Mouse (Mus musculus) forebrain, embryonic 16.5 days (tissue): Measurements from ENCODE around the gene Ruvbl1. TPM values are rescaled to one million over a fixed set of nuclear protein-coding genes. Genes with fewer than 3 reads are reported as not detected.
A peak's percentile ranks its signal among the peaks of the same experiment; 100 is the strongest.

Experiments
- ATAC-seq: fragments of 200-750 bp; cut with Nextera tagmentation; 2 replicates; pipeline ENCODE4 v1.8.0; 2017; ENCODE audit warnings: mild to moderate bottlenecking, moderate library complexity
- H3K27ac ChIP-seq: fragments of 300-500 bp; sonication (generic); 2 replicates; pipeline ENCODE4 v1.5.1; 2014; ENCODE audit warnings: low read length, control low read depth
- H3K27me3 ChIP-seq: fragments of 300-500 bp; sonication (generic); replicated peaks from 2 replicates; pipeline ENCODE4 v1.6.1; 2014; ENCODE audit warnings: low read length; ENCODE audit not compliant: control insufficient read depth, insufficient read depth
- H3K36me3 ChIP-seq: fragments of 300-500 bp; sonication (generic); 2 replicates; pipeline ENCODE4 v1.6.1; 2014; ENCODE audit not compliant: control insufficient read depth, insufficient read depth
- H3K4me1 ChIP-seq: fragments of 300-500 bp; sonication (generic); replicated peaks from 2 replicates; pipeline ENCODE4 v1.6.1; 2014; ENCODE audit warnings: low read length; ENCODE audit not compliant: control insufficient read depth, insufficient read depth
- H3K4me2 ChIP-seq: fragments of 300-500 bp; sonication (generic); 2 replicates; pipeline ENCODE4 v1.6.1; 2014; ENCODE audit warnings: mild to moderate bottlenecking, low read length, control low read depth
- H3K4me3 ChIP-seq: fragments of 300-500 bp; sonication (generic); replicated peaks from 2 replicates; pipeline ENCODE4 v1.5.1; 2014; ENCODE audit warnings: mild to moderate bottlenecking, low read length, control low read depth
- H3K9ac ChIP-seq: fragments of 300-500 bp; sonication (generic); replicated peaks from 2 replicates; pipeline ENCODE4 v1.6.1; 2014; ENCODE audit warnings: low read depth, low read length, control low read depth
- H3K9me3 ChIP-seq: fragments of 300-500 bp; sonication (generic); 2 replicates; pipeline ENCODE4 v1.6.1; 2016; ENCODE audit warnings: low read length; ENCODE audit not compliant: control insufficient read depth
- WGBS: fragments of 180-500 bp; shearing (Covaris S2); extraction: QIAGEN DNeasy Blood & Tissue Kit; methylation state at CpG from one replicate; pipeline ENCODE4 v1.1.7; 2014; 5-methylcytosine and 5-hydroxymethylcytosine counted together
- polyA plus RNA-seq: library from polyadenylated mRNA; unstranded; fragments of >200 nt; fragmentation: Nextera tagmentation; extraction: Ambion mirVana; gene quantifications from 2 replicates; pipeline ENCODE4 v1.2.1, GENCODE M21; 2015

Ruvbl1 gene
- polyA plus RNA-seq, 1 experiment from 2014 or later = 133 TPM

DNA sequence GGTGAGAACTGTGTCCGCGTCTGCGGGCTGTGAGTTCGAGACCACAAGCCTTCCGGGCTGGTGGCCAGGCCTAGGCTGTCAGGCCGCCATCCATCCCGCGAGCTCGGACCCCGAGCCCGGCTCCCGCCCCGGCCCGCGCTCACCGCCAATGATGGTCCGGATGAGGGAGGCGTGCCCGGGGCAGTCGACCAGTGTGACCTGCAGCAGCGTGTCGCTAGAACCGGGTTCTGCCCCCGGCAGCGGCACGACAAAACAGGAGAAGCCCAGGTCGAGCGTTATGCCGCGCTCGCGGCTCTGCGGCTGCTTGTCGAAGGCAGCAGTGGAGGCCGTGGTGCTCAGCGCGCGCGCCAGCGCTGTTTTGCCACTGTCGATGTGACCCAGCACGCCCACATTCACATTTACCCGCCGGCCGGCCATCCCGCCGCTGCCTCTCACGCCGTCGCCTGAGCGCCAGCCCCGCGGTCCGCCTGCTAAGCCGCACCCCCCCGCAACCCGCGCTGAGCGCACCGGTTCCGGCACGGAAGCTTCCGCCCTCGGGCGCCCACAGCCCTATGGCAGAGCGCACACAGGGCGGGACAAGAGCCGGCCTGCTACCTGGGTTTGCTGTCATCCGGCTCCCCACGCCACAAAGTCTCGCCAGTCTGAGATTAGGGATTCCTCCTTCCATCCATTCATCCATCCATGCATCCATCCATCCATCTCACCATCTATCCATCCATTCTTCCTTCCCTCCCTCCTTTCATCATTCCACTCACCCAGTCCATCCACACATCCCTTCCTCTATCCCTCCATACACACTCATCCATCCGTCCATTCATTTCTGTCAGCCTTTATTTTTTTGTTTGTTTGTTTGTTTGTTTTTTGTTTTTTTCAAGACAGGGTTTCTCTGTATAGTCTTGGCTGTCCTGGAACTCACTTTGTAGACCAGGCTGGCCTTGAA is 18.9 kb upstream of the Ruvbl1 start, which contains the start of gene Eefsec:
Gene Eefsec (minus strand): TSS at position 477 of the 940 bp plus-strand sequence.
- peaks cover 11% of the 10 kb centered on the region for H3K4me1 ChIP-seq
- peak; percentile 97 for ATAC-seq
- peak within 1 kb of the TSS; percentile 53 for H3K27ac ChIP-seq
- peak within 1 kb of the TSS; percentile 75 for H3K4me2 ChIP-seq
- H3K4me3 ChIP-seq = peak within 1 kb of the TSS; percentile 85
- 1% methylated on average over 72 of the region's 72 CpGs for WGBS
- peak within 1 kb of the TSS; percentile 94 for H3K9ac ChIP-seq
- H3K27me3 ChIP-seq = peaks cover 3% of the 10 kb centered on the region; the same call in 1 of the 2 replicates
- no peaks in the 10 kb centered on the region for H3K36me3 ChIP-seq
- no peaks in the 10 kb centered on the region for H3K9me3 ChIP-seq

DNA sequence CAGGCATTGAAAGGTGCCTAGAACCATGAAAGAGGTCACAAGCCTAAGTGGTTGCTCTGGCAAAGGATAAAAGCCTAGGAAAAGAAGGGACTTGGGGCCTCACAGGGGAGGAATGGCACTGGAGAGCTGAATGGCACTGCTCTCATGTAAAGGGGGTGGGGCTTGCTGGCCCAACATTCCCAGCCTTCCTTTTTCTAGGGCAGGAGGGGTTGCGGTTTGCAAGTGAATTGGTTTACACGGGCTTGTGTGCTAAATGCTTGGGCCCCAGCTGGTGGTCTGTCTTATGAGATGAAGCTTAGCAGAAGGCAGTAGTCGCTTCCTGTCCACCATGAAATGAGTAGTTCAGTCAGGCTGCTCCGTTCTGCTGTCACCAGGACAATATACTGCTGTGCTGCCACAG is 17.8 kb upstream of the Ruvbl1 start:
- H3K9me3 ChIP-seq = no peaks in the 10 kb centered on the region
- no peak overlapping the region for H3K4me2 ChIP-seq
- peaks cover 5% of the 10 kb centered on the region; the same call in 1 of the 2 replicates for H3K27me3 ChIP-seq
- H3K36me3 ChIP-seq = no peaks in the 10 kb centered on the region
- H3K4me3 ChIP-seq = no peak overlapping the region
- H3K27ac ChIP-seq = no peak overlapping the region
- H3K9ac ChIP-seq = no peak overlapping the region
- WGBS = 9% methylated on average over 4 of the region's 4 CpGs
- peaks cover 11% of the 10 kb centered on the region for H3K4me1 ChIP-seq
- ATAC-seq = no peak

DNA sequence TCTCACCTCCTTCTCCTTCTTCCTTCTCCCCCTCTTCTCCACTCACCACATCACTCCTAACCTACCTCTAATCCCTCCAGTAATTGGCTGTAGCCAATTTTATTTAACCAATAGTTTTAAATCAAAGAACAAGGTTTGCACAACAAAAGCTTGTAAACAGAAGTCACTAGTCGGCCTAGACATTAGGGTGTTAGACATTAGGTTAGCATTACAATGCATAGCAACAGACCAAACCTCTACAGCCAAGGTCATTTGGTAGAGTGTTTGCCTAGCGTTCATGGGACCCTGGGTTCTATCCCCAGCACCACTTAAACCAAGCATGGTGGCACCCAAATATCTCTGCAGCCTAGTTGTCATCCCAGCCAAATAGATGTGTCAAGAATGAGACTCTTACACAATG is 10.7 kb upstream of the Ruvbl1 start:
- no peaks in the 10 kb centered on the region for H3K4me1 ChIP-seq
- WGBS = 66% methylated on average over 2 of the region's 2 CpGs

DNA sequence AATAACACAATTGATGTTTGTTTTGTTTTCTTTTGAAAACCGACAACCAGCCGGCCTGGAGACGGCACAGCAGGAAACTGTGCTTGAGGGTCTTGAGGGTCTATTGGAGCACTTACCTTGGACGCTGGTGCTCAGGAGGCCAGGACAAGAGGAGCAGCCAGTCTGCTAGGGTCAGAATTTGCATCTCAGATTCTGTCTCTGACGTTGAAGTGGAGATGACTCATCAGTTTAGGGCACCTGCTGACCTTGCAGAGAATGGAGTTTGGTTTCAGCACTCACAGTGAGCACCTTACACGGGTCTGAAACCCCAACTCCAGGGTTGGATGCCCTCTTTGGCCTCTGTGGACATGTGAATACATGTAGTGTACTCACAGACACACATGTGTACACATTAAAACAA is 4.7 kb downstream of the Ruvbl1 start:
- WGBS = 77% methylated on average over 6 of the region's 6 CpGs
- H3K9me3 ChIP-seq = no peaks in the 10 kb centered on the region
- H3K36me3 ChIP-seq = peaks cover 25% of the 10 kb centered on the region
- no peak overlapping the region for H3K4me3 ChIP-seq
- H3K27me3 ChIP-seq = no peaks in the 10 kb centered on the region
- H3K4me1 ChIP-seq = peaks cover 14% of the 10 kb centered on the region
- no peak overlapping the region for H3K27ac ChIP-seq
- no peak for ATAC-seq
- no peak overlapping the region for H3K4me2 ChIP-seq
- H3K9ac ChIP-seq = no peak overlapping the region

More for the DNA sequence above, 10.7 kb upstream of the Ruvbl1 start:
- Histone ChIP-seq H3K9me3 (no peaks in the 10 kb centered on the region), H3K4me2 (no peak overlapping the region), H3K27me3 (peaks cover 3% of the 10 kb centered on the region), H3K9ac (no peak overlapping the region), H3K4me3 (no peak overlapping the region), H3K36me3 (no peaks in the 10 kb centered on the region), H3K27ac (no peak overlapping the region)
- no peak for ATAC-seq

DNA sequence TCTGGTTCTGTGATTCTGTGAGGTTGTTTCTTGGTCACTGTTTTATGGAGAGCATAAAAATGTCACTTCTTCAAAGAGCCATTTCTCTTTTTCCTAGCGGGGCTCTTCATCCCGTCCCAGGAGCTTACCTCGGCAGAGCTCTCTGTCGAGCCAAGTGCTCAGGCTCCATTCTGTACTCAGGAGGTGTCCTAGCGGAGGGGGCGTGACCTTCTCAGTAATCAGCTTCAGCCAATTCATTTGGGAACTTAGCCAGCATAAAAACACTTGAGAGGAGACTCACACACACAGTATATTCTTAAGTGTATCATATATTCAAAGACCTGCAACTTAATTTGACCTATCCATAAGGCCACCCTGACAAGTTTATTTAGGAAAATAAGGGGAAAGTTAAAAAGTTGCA is 15.2 kb downstream of the Ruvbl1 start:
- Histone ChIP-seq H3K4me2 (no peak overlapping the region), H3K4me1 (no peaks in the 10 kb centered on the region), H3K9ac (no peak overlapping the region), H3K36me3 (peaks cover 24% of the 10 kb centered on the region), H3K9me3 (no peaks in the 10 kb centered on the region), H3K27ac (no peak overlapping the region), H3K4me3 (no peak overlapping the region), H3K27me3 (no peaks in the 10 kb centered on the region)
- 68% methylated on average over 6 of the region's 6 CpGs for WGBS
- ATAC-seq = no peak

DNA sequence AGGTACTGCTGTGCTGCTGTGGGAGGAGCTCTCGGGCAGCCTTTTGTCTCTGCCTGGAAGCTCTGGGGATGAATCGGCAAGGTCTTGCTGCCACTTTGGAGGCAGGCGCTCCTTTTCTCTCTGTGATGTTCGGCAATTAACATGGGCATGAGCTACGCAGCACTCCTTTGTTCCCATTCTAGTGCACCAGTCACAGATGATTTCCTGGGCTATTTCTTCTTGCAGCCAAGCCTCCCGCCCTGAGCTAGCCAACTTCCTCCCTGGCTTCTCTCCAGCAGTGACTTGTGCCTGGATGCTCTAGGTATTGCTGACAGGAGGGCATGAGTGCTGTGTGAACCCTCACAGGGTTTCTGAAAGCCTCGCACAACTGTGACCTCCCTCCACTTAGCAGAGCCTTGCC is 17.9 kb downstream of the Ruvbl1 start:
- ATAC-seq = 0 out of 2 replicates have a peak, but pooled peaks have one; percentile 26
- Histone ChIP-seq H3K27ac (no peak overlapping the region), H3K4me3 (no peak overlapping the region), H3K4me1 (peaks cover 9% of the 10 kb centered on the region), H3K9ac (no peak overlapping the region), H3K36me3 (peaks cover 28% of the 10 kb centered on the region), H3K4me2 (no peak overlapping the region), H3K27me3 (no peaks in the 10 kb centered on the region), H3K9me3 (no peaks in the 10 kb centered on the region)
- 46% methylated on average over 7 of the region's 7 CpGs for WGBS

DNA sequence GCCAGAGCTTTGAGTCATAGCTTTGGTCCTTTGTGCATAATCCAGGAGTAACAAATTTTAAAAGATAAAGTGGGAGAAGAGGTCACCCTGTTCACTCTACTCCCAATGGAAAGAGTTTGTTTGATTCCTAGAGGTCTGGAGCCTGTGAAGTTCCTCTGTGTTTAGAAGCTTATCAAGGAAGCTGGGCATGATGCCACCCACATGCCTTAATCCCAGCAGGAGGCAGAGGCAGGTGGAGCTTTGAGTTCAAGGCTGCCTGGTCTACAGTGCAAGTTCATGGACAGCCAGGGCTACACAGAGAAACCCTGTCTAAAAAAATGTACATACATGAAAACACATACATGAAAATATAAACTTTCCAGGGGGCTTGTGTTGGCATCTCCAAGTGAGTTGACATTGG is 18.7 kb downstream of the Ruvbl1 start:
- Histone ChIP-seq H3K27me3 (no peaks in the 10 kb centered on the region), H3K36me3 (peaks cover 23% of the 10 kb centered on the region), H3K9ac (no peak overlapping the region), H3K9me3 (no peaks in the 10 kb centered on the region), H3K27ac (no peak overlapping the region), H3K4me2 (no peak overlapping the region), H3K4me3 (no peak overlapping the region), H3K4me1 (peaks cover 9% of the 10 kb centered on the region)
- no peak for ATAC-seq

DNA sequence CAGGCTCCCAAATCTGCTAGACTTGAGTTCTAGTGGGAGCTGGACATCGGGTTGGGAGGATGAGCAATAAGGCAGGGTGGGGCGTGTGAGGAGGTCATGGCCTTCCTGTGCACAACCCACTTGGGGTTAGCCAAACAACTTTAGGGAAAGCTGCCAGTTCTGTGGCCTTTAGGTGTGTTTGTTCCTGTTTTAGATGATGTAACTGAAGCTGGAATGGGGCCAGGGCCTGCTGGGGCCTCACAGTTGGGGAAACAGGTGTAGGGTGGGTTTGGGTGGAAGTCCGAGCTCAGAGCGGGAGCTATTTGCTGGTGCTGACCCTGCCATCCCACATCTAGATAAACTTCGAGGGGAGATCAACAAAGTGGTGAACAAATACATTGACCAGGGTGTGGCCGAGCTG is 20.2 kb downstream of the Ruvbl1 start:
- no peak for ATAC-seq
- Histone ChIP-seq H3K27ac (no peak overlapping the region), H3K9me3 (no peaks in the 10 kb centered on the region), H3K36me3 (peaks cover 15% of the 10 kb centered on the region), H3K9ac (no peak overlapping the region), H3K4me3 (no peak overlapping the region), H3K4me2 (no peak overlapping the region), H3K27me3 (no peaks in the 10 kb centered on the region), H3K4me1 (peaks cover 14% of the 10 kb centered on the region)
- WGBS = 83% methylated on average over 6 of the region's 6 CpGs

DNA sequence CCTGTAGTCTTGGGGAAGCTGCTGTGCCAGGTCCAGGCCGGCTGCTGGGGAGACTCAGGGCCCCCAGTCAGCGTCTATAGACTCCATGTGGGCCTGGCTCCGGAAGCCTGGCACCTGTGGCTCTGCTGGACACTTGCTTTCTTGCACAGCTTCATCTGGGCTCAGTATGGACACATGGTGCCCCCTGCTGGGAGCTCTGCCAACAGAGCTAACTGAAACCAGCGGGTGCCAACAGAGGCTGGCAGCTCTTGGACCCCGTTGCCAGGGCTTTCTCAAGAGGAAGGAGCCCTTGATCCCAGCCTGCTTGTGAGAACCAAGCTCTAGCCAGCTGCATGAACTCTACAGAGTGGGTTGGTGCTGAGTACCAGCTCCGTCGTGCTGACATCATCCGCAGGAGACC is 21.7 kb downstream of the Ruvbl1 start:
- no peak overlapping the region for H3K4me3 ChIP-seq
- WGBS = 65% methylated on average over 8 of the region's 8 CpGs
- peaks cover 25% of the 10 kb centered on the region for H3K4me1 ChIP-seq
- no peak overlapping the region for H3K9ac ChIP-seq
- H3K27me3 ChIP-seq = no peaks in the 10 kb centered on the region
- no peak overlapping the region for H3K4me2 ChIP-seq
- H3K36me3 ChIP-seq = peaks cover 13% of the 10 kb centered on the region
- H3K9me3 ChIP-seq = no peaks in the 10 kb centered on the region
- no peak overlapping the region for H3K27ac ChIP-seq
- ATAC-seq = peak; percentile 49; the same call in 1 of the 2 replicates
